Mouse (Mus musculus): Measurements from ENCODE around the gene Adipor2. TPM values are rescaled to one million over a fixed set of nuclear protein-coding genes. Genes with fewer than 3 reads are reported as not detected.
"Not testable (repeated sequence)": the region's sequence is repeated elsewhere in the genome, so short reads cannot be mapped to it uniquely, and the experiment has no call there.

The Adipor2 gene
- polyA plus RNA-seq, 1 experiment = 135 TPM

GRCm38 (mm10) chr6:119390728-119391127 lies 26.8 kb downstream of the Adipor2 start:
- DNase-seq (ENCODE audit: low read depth) = no peak

DNA sequence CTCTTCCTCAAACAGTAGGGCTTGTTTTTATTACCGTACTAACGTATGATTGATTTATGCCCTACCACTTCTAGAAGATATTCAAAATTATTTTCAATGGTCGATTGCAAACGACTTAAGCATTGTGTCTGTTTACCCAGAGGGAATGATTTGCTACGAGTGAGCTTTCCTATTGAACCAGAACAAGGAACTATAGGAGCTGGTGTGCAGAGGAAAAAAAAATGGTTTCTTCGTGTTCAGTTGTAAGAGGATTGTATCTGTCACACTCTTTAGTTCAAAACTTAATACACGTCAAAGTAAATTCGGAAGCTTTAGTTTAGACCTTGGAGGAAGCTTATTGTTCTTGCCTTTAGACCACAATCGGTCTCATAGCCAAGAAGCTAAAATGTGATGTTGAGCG lies 28.4 kb downstream of the Adipor2 start:
- no peak for DNase-seq (ENCODE audit: low read depth)

DNA sequence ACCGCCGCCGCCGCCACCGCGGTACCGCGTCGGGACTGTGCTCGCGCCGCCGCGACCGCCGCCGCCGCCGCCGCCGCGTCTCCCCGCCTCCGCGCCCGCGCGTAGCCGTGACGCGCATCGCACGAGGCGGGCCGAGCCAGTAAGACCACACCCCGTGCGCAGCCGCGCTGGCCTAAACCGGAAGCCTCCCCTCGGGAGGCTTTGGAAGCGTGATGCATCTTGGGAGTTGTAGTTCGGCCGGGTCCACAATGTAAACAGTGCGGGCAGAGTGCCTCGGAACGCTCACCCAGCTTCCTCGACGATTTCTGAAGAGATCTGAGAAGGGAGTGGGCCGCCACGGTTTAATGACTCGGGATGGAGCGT lies 28.9 kb downstream of the Adipor2 start:
- no peak for DNase-seq (ENCODE audit: low read depth)

GRCm38 (mm10) chr6:119387801-119388649 lies 29.5 kb downstream of the Adipor2 start:
- DNase-seq (ENCODE audit: low read depth) = no peak

DNA sequence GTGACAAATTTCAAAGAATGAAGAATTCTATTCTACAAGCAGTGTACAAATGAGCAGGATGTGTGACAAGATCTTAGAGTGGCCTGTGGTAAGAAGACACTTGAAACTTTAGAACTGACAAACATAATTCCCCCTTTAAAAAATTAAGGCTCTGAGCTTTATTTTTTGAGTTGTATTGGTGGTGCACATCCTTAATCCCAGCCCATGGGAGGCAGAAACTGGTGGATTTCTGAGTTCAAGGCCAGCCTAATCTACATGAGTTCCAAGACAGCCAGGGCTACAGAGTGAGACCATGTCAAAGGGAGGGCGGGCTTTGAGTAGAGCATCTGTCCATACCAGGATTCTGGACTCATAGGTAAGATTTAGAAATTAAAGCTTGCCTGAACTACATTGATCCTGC lies 30.7 kb downstream of the Adipor2 start:
- DNase-seq (ENCODE audit: low read depth) = no peak

- DNase-seq (ENCODE audit: low read depth) = no peak
These were observed 31.1 kb downstream of the Adipor2 start for GRCm38 (mm10) chr6:119386421-119386820.

GRCm38 (mm10) chr6:119385668-119386067 lies 31.8 kb downstream of the Adipor2 start:
- DNase-seq (ENCODE audit: low read depth) = no peak

- no peak for DNase-seq (ENCODE audit: low read depth)
These were observed 38.9 kb downstream of the Adipor2 start for GRCm38 (mm10) chr6:119378631-119379030.

- no peak for DNase-seq (ENCODE audit: low read depth)
These were observed 39.9 kb downstream of the Adipor2 start for GRCm38 (mm10) chr6:119377613-119378012.

- DNase-seq (ENCODE audit: low read depth) = no peak
These were observed 42.5 kb downstream of the Adipor2 start for GRCm38 (mm10) chr6:119375035-119375434.

DNA sequence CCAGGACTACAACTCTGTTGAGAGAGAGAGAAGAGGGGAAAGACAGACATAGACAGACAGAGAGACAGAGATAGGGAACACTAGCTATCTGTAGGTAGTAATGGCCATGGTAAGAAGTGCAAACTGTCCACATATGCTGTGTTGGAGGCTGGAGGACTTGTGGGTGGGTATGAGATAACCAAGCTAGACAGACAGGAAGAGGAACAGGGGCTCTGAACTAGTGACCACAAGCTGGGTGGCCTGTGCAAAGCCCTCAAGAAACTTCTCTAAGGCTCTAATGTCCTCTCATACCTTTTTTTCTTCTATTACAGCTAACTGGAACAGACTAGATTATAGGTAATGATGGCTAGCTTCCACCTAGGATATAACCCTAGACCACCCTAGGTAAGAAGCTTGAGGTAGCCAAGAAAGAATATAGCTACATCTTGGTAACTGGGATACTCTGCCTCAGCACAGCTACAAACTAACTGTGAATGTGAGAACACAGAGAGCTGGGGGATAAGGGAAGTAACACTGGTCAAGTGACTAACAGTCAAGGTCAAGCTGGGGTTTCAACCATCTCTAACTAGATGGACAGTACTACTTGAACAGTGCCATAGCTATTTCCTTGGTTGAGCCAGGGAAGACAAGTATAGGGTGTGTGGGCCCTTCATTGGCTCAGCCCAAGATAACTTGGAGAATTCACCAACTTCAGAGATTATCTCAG lies 44.4 kb downstream of the Adipor2 start:
- DNase-seq (ENCODE audit: low read depth) = no peak

DNA sequence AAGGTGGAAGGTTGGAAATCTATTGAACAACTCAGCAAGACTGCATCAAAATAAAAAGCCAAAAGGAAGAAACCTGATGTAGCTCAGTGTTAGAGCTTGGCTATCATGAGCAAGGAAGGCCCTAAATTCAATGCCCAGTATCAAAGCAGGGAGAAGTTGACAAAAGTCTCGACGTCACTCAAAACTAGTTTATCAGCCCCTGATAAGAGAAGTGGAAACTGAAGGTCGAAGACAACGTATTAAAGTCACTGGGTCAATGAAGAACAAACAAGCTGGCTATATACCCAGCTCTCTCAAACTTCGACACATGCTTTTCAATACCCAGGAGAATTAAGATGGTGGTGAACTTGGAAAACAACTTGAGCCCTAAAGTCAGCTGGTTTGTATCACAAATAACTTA lies 45.3 kb downstream of the Adipor2 start:
- no peak for DNase-seq (ENCODE audit: low read depth)

GRCm38 (mm10) chr6:119371624-119372023 lies 45.9 kb downstream of the Adipor2 start:
- no peak for DNase-seq (ENCODE audit: low read depth)

- no peak for DNase-seq (ENCODE audit: low read depth)
These were observed 50.1 kb downstream of the Adipor2 start for GRCm38 (mm10) chr6:119367382-119367781.

- DNase-seq (ENCODE audit: low read depth) = not testable (repeated sequence)
These were observed 50.7 kb downstream of the Adipor2 start for GRCm38 (mm10) chr6:119366800-119367199.

- no peak for DNase-seq (ENCODE audit: low read depth)
These were observed 53.9 kb downstream of the Adipor2 start for GRCm38 (mm10) chr6:119363593-119363992.

DNA sequence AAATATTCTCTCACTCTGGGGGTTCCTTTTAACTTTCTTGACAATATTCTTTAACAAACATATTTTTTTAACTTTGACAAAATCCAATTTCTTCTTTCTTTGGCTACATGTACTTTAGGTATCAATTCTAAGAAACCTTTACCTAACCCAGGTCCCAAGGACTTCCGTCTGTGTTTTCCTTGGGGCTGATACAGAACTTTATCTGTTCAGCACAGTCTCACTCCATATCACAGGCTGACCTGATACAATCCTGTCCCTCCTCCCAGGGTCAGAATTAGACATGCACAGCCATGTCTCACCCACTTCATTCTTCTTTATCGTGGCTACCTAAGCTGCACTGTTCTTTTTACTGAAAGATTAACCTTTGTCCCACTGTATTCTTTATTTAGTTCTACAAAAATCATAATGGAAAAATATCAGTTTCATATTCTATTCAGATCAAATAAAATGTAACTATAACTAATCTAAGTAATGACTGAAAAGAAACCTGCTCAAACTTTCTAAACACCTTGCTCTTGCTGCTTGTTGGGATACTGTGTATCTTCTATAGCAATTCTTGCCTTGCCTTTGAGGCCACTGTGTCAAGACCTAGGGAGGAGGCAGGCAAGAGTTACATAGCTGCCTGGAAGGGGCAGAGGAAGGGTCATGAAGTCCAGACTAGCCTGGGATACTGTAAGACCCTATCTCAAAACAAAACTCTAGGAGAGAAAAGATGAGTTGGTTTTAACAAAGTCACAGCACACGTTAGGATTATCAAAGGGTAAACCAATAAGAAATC lies 56.4 kb downstream of the Adipor2 start:
- no peak for DNase-seq (ENCODE audit: low read depth)

- not testable (repeated sequence) for DNase-seq (ENCODE audit: low read depth)
These were observed 57.3 kb downstream of the Adipor2 start for GRCm38 (mm10) chr6:119360250-119360649.

GRCm38 (mm10) chr6:119358020-119358571 lies 59.4 kb downstream of the Adipor2 start:
- DNase-seq (ENCODE audit: low read depth) = no peak

GRCm38 (mm10) chr6:119352501-119352900 lies 65.0 kb downstream of the Adipor2 start:
- no peak for DNase-seq (ENCODE audit: low read depth)

- DNase-seq (ENCODE audit: low read depth) = no peak
These were observed 65.8 kb downstream of the Adipor2 start for GRCm38 (mm10) chr6:119351656-119352055.

DNA sequence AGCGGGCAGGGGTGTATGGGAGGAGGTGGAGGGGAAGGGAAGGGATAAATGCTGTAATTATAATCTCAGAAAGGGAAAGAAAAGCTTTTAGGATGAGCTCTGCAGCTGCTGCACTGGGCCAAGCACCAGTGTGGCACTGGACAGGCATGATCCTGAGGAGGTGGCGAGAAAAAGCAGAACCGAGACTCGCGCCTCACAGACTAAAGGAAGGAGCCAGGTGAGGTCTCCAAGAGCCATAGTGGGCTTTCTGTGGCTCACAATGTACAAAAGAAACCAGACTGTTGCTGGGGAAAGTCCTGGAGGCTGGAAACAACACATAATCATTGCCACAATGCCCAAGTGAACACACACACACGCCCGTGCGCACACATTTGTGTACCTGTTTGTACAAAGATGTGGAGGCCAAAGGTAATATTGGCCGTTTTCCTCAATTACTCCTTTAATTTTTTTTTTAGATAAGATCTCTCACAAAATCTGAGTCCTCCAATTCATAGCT lies 66.8 kb downstream of the Adipor2 start:
- DNase-seq (ENCODE audit: low read depth) = no peak

Measured in gonadal fat pad, adult 2 months (tissue).